Mouse (Mus musculus): ENCODE data around the gene Nasp. TPM values are rescaled to one million over a fixed set of nuclear protein-coding genes. Genes with fewer than 3 reads are reported as not detected.

Gene Nasp
- polyA plus RNA-seq, 1 experiment from 2014 or later: 107 TPM

DNA sequence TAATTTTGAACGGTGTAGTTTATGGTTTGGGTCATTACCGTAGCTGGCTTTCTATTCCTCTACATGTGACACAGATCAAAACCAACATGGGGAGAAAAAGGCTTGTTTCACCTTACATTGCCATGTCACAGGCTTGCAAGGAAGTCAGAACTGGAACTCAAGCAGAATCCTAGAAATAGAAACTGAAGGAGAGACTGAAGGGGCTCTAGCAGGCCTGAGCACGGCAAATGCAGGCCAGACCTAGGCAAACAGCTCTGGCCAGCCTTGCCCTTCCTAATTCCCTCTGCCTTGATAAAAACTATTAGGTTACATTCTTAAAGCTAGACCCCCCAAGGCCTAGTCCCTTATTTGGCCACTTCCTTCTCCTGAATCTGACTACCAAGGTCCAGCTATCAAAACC lies 27.9 kb upstream of the Nasp start:
- Histone ChIP-seq H3K36me3 (no peaks in the 10 kb centered on the region), H3K4me2 (no peak overlapping the region), H3K9me3 (no peaks in the 10 kb centered on the region), H3K27me3 (no peaks in the 10 kb centered on the region), H3K4me1 (0 out of 2 replicates have a peak, but pooled peaks cover 4% of the 10 kb centered on the region), H3K4me3 (no peak overlapping the region), H3K9ac (no peak overlapping the region), H3K27ac (no peak overlapping the region)
- no peak for ATAC-seq (ENCODE audit: insufficient number of reproducible peaks, low FRiP score, low TSS enrichment, low read depth)
- 63% methylated on average over 3 of the region's 3 CpGs for WGBS

DNA sequence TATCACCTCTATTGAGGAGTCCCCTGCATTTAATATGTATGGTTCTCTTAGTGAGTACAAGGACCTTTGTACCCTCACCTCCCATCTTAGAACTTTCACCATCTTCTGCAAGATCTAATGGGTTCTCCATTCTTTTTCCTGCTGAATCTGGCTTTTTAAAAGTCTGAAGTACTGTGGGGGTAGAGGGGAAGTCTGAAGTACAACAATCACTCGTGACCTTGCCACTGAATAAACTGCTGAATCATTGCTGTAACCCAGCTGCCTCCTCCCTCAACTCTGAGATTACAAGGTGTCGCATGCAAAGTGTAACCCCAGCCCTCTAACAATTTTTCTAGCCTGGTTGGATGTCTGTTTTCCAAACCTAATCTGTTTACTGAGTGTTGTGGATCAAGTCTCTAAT lies 27.4 kb upstream of the Nasp start:
- H3K9me3 ChIP-seq: no peaks in the 10 kb centered on the region
- H3K4me1 ChIP-seq: peaks cover 6% of the 10 kb centered on the region
- H3K27me3 ChIP-seq: no peaks in the 10 kb centered on the region
- ATAC-seq (ENCODE audit: insufficient number of reproducible peaks, low FRiP score, low TSS enrichment, low read depth): no peak
- WGBS: 61% methylated on average over 2 of the region's 2 CpGs
- H3K27ac ChIP-seq: no peak overlapping the region
- no peak overlapping the region for H3K4me3 ChIP-seq
- no peaks in the 10 kb centered on the region; the same call in 1 of the 2 replicates for H3K36me3 ChIP-seq
- no peak overlapping the region for H3K9ac ChIP-seq
- H3K4me2 ChIP-seq: no peak overlapping the region

DNA sequence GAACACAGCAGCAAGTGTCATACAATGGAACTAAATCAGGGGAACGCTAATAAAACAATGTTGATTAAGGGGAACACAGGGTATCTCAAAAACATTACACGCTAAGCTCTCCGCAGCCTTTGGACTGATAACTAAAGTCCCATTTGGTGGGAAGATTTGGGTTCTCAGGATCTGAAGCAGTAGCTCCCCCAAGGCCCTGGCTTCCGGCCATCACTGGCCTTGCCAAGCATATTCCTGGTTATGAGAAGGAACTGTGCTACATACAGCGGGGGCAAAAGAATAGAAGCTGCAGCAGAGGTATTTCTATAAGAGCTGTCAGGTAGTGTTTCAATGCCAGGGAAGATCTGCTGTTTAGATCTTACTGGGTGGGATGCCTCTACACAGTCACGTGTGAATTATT lies 25.5 kb upstream of the Nasp start:
- H3K4me2 ChIP-seq: no peak overlapping the region
- no peak overlapping the region for H3K4me3 ChIP-seq
- no peak overlapping the region for H3K27ac ChIP-seq
- H3K9me3 ChIP-seq: no peaks in the 10 kb centered on the region
- no peak for ATAC-seq (ENCODE audit: insufficient number of reproducible peaks, low FRiP score, low TSS enrichment, low read depth)
- no peaks in the 10 kb centered on the region for H3K27me3 ChIP-seq
- H3K36me3 ChIP-seq: peaks cover 9% of the 10 kb centered on the region
- H3K4me1 ChIP-seq: peaks cover 19% of the 10 kb centered on the region
- 89% methylated on average over 6 of the region's 6 CpGs for WGBS
- H3K9ac ChIP-seq: no peak overlapping the region

DNA sequence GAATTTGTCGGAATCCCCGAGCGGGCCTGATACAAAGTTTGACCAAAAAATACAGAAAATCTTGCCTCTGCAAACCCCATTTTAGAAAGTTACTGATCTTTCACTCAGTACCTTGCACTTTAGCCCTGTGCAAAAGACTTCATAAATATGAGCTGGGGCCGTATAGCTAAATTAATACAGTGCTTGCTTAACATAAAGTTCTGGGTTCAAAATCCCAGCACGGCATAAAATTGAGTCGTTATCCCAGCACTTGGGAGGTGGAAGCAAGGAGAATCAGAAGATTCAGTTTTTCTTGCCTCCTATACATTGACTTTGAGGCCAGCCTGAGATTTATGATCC lies 24.0 kb upstream of the Nasp start:
- Histone ChIP-seq H3K4me3 (peak overlapping the region; percentile 78), H3K4me2 (peak overlapping the region; percentile 69), H3K27ac (peak overlapping the region; percentile 96), H3K36me3 (peaks cover 19% of the 10 kb centered on the region), H3K4me1 (peaks cover 23% of the 10 kb centered on the region), H3K9me3 (no peaks in the 10 kb centered on the region), H3K27me3 (no peaks in the 10 kb centered on the region), H3K9ac (peak overlapping the region; percentile 41; the same call in 1 of the 2 replicates)
- no peak for ATAC-seq (ENCODE audit: insufficient number of reproducible peaks, low FRiP score, low TSS enrichment, low read depth)
- 8% methylated on average over 6 of the region's 6 CpGs for WGBS

DNA sequence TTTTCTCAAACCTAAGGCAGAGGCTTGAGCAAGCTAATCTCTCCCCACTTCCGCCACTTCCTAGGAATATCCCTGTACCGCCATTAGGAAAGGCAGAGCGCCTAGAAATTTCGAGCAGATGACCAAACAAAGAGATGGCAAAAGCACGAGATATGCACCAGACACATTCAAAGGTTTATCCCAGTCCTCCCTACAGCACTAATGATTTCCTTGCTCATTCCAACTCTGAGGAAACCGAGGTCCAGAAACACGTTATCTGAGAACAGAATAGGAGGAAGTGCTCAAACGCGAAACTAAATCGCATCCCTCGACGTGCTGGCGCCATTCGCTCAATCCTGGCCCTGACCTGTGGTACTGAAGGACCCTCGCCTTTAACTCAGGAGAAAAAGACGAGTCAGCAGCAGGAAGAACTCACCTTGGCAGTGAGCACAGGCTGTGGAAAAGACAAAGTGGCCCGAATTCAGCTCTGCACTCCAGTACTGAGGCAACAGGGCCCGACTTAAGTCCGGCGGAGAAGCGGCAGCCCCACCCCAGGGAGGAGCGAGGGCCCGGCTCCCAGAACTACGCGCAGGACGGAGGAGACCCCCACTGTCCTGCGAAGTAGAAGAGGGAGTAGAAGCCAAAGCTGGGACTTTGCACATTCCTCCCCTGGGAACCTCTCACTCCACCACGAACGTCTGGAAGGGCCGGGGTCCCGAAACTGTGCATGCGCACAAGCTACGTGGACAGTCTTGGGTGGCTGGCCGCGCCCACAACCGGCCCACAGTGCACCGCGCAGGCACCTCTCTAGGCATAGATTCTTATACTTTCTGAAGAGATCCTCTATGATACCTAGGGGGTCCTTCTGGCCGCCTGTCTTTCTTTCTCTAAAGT lies 23.4 kb upstream of the Nasp start, which contains the start of gene Akr1a1:
Gene Akr1a1 (minus strand): TSS at position 757 of the 873 bp plus-strand sequence.
- Histone ChIP-seq H3K4me1 (peaks cover 23% of the 10 kb centered on the region), H3K4me3 (peak within 1 kb of the TSS; percentile 78), H3K27ac (peak within 1 kb of the TSS; percentile 96), H3K4me2 (peak within 1 kb of the TSS; percentile 69), H3K36me3 (peaks cover 23% of the 10 kb centered on the region), H3K27me3 (no peaks in the 10 kb centered on the region), H3K9me3 (no peaks in the 10 kb centered on the region), H3K9ac (peak within 1 kb of the TSS; percentile 92)
- WGBS: under 1% methylated on average over 39 of the region's 39 CpGs
- ATAC-seq (ENCODE audit: insufficient number of reproducible peaks, low FRiP score, low TSS enrichment, low read depth): peak; percentile 100

DNA sequence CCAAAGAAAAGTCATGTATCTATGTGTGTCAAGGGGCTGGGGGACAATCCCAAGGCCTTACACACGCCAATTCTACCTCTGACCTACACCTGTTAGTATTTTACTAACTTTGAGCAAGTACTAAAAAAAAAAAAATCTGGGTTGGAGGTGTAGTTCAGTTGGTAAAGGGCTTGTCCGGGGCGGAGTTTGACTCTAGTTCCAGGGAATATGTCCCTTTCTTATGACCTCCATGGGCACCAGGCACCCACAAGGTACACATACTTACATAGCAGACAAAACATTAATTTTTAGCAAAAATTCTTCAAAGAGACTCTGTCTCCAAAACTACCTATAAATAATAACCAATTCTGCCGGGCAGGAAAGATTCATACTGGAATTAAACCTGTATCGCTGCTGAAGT lies 22.6 kb upstream of the Nasp start:
- peak overlapping the region; percentile 69 for H3K4me2 ChIP-seq
- H3K4me1 ChIP-seq: peaks cover 27% of the 10 kb centered on the region
- ATAC-seq (ENCODE audit: insufficient number of reproducible peaks, low FRiP score, low TSS enrichment, low read depth): no peak
- peak overlapping the region; percentile 96 for H3K27ac ChIP-seq
- peak overlapping the region; percentile 92 for H3K9ac ChIP-seq
- peak overlapping the region; percentile 78 for H3K4me3 ChIP-seq
- no peaks in the 10 kb centered on the region for H3K27me3 ChIP-seq
- H3K36me3 ChIP-seq: peaks cover 29% of the 10 kb centered on the region
- WGBS: 34% methylated on average over 5 of the region's 5 CpGs
- no peaks in the 10 kb centered on the region for H3K9me3 ChIP-seq

DNA sequence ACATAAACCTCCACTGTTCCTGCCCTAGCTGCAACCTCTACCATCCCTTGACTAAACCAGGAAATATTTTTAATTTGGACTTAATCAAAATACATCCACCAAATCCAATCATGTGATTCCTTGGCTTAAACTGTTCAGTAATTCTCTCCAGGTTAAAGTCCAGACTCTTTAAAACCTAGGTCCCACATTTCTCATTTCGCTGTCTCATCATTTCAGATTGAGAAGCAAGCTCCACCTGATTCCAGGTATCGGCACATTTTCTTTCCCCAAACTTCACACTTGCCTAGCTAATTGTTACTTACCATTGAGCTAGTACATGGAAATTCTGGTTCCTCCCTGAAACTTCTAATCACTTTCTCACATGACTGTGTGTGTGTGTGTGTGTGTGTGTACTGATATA lies 21.7 kb upstream of the Nasp start:
- no peak overlapping the region for H3K27ac ChIP-seq

DNA sequence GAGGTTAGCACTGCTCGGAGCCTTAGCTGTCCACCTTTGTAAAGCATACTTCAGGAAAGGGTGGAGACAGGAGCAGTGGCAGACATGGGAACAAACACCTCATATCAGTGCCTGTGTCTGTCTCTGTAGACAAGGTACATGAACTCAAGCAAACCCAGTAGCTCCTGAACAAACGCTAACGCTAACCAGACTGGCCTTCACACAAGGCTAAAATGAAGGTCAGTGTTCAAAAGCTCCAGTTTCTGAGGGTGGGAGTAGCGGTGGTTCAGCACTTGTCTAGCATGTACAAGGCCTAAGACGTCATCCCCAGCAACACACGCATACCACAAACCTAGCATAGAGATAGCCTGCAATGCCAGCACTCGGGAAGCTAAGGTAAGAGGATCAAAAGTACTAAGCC lies 17.9 kb upstream of the Nasp start:
- Histone ChIP-seq H3K27ac (no peak overlapping the region), H3K4me2 (no peak overlapping the region), H3K9me3 (no peaks in the 10 kb centered on the region), H3K27me3 (no peaks in the 10 kb centered on the region), H3K9ac (no peak overlapping the region), H3K36me3 (peaks cover 70% of the 10 kb centered on the region), H3K4me3 (no peak overlapping the region), H3K4me1 (peaks cover 24% of the 10 kb centered on the region)
- ATAC-seq (ENCODE audit: insufficient number of reproducible peaks, low FRiP score, low TSS enrichment, low read depth): no peak
- 88% methylated on average over 7 of the region's 7 CpGs for WGBS

More for the DNA sequence above, 21.7 kb upstream of the Nasp start:
- peak overlapping the region; percentile 78; the same call in 1 of the 2 replicates for H3K4me3 ChIP-seq
- H3K9ac ChIP-seq: no peak overlapping the region
- no peak for ATAC-seq (ENCODE audit: insufficient number of reproducible peaks, low FRiP score, low TSS enrichment, low read depth)
- H3K9me3 ChIP-seq: no peaks in the 10 kb centered on the region
- H3K27me3 ChIP-seq: no peaks in the 10 kb centered on the region
- peaks cover 38% of the 10 kb centered on the region for H3K36me3 ChIP-seq
- peaks cover 27% of the 10 kb centered on the region for H3K4me1 ChIP-seq
- 0 out of 2 replicates have a peak overlapping the region, but pooled peaks have one; percentile 69 for H3K4me2 ChIP-seq
- 98% methylated on average over 2 of the region's 2 CpGs for WGBS

DNA sequence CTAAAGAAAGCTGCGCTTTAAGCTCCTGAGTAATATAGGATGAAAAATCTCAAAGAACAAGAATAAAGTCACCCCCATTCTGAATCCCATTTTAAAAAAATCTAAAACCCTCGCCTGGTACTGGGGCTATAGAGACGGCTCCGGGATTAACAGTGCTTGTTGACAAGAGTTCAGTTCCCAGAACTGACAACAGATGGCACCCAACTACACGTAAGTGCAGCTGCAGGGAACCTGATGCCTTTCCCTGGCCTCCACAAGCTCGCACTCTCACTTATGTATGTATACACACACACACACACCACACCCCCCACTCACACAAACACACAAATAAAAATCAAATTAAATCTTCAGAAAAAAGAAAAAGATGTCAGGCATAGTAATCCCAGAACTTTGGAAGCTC lies 16.6 kb upstream of the Nasp start:
- no peaks in the 10 kb centered on the region for H3K9me3 ChIP-seq
- no peak overlapping the region for H3K9ac ChIP-seq
- WGBS: 52% methylated on average over 6 of the region's 6 CpGs
- H3K27ac ChIP-seq: no peak overlapping the region
- ATAC-seq (ENCODE audit: insufficient number of reproducible peaks, low FRiP score, low TSS enrichment, low read depth): no peak
- no peaks in the 10 kb centered on the region for H3K27me3 ChIP-seq
- H3K36me3 ChIP-seq: peaks cover 76% of the 10 kb centered on the region
- peaks cover 13% of the 10 kb centered on the region; the same call in 1 of the 2 replicates for H3K4me1 ChIP-seq
- no peak overlapping the region for H3K4me3 ChIP-seq
- H3K4me2 ChIP-seq: no peak overlapping the region

DNA sequence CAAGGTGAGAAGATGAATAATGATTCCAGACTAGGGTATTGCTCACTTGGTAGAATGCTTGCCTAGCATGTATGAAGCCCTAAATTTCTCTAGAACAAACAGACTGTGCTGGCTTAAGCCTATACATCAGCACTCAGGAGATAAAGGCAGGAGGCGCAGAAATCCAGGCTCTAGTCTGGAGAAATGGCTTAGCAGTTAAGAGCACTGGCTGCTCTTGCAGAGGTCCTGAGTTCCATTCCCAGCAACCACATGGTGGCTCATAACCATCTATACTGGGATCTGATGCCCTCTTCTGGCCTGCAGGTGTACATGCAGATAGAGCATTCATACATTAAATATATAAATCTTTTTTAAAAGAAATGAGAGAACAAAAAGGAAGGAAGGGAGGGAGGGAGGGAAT lies 14.3 kb upstream of the Nasp start:
- H3K4me1 ChIP-seq: 0 out of 2 replicates have a peak, but pooled peaks cover 5% of the 10 kb centered on the region
- 97% methylated on average over 1 of the region's 1 CpGs for WGBS
- no peak overlapping the region for H3K4me3 ChIP-seq
- no peak overlapping the region for H3K4me2 ChIP-seq
- H3K9me3 ChIP-seq: no peaks in the 10 kb centered on the region
- H3K27me3 ChIP-seq: no peaks in the 10 kb centered on the region
- peaks cover 82% of the 10 kb centered on the region for H3K36me3 ChIP-seq
- no peak overlapping the region for H3K27ac ChIP-seq
- H3K9ac ChIP-seq: no peak overlapping the region
- ATAC-seq (ENCODE audit: insufficient number of reproducible peaks, low FRiP score, low TSS enrichment, low read depth): no peak

DNA sequence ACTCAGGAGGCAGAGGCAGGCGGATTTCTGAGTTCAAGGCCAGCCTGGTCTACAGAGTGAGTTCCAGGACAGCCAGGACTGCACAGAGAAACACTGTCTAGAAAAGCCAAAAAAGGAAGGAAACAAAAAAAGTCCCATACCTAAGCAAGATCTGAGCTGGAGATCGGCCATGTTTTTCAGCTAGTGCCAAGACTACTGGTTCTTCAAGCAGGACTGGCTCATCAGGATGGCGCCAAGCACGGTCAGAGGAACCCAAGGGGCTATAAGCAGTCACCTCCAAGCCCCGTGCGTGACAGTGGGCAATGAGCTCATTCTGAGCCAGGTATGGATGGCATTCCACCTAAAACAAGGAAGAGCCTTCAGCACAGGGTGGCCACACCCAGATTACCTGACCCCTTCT lies 11.1 kb upstream of the Nasp start:
- Histone ChIP-seq H3K27ac (no peak overlapping the region), H3K4me2 (no peak overlapping the region), H3K36me3 (peaks cover 89% of the 10 kb centered on the region), H3K27me3 (no peaks in the 10 kb centered on the region), H3K9me3 (no peaks in the 10 kb centered on the region), H3K9ac (no peak overlapping the region), H3K4me3 (no peak overlapping the region), H3K4me1 (no peaks in the 10 kb centered on the region)
- no peak for ATAC-seq (ENCODE audit: insufficient number of reproducible peaks, low FRiP score, low TSS enrichment, low read depth)
- WGBS: 89% methylated on average over 6 of the region's 6 CpGs

DNA sequence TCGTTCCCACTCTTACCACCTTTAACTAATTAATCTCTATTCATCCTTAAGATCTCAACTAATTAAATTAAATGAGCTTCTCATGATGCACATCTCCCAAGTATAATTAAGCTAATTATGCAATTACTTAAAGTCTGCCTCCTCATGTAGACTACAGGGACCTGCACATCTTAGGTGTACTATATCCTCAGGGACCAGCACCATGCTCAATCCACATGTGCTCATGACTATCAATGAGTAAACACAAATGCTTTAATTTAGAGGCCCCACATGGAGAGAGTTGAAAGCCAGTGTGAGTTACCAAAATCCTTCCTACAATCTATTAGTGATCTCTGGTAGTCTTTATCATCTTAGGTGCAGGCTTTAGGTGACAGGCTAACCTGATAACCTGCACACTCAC lies 7.5 kb upstream of the Nasp start:
- ATAC-seq (ENCODE audit: insufficient number of reproducible peaks, low FRiP score, low TSS enrichment, low read depth): no peak
- no peaks in the 10 kb centered on the region for H3K9me3 ChIP-seq
- H3K4me3 ChIP-seq: no peak overlapping the region
- WGBS: 88% methylated on average over 1 of the region's 1 CpGs
- no peaks in the 10 kb centered on the region for H3K4me1 ChIP-seq
- H3K36me3 ChIP-seq: peaks cover 70% of the 10 kb centered on the region
- no peak overlapping the region for H3K9ac ChIP-seq
- no peaks in the 10 kb centered on the region for H3K27me3 ChIP-seq
- H3K4me2 ChIP-seq: no peak overlapping the region
- no peak overlapping the region for H3K27ac ChIP-seq
